Mouse (Mus musculus): ENCODE measurements around the gene Aspscr1. TPM values are rescaled to one million over a fixed set of nuclear protein-coding genes. Genes with fewer than 3 reads are reported as not detected.
A peak's percentile ranks its signal among the peaks of the same experiment; 100 is the strongest.

Gene Aspscr1
- polyA plus RNA-seq, 1 experiment from 2014 or later: 144 TPM

- H3K4me1 ChIP-seq (ENCODE audit: control insufficient read depth, insufficient read depth, low read length): peaks cover 8% of the 10 kb centered on the region
- no peaks in the 10 kb centered on the region for H3K36me3 ChIP-seq (ENCODE audit: control insufficient read depth, insufficient read depth, low read length)
- 66% methylated on average over 9 of the region's 9 CpGs for WGBS
- no peak overlapping the region for H3K4me2 ChIP-seq (ENCODE audit: low read length)
- H3K27ac ChIP-seq (ENCODE audit: low read length): no peak overlapping the region
- H3K4me3 ChIP-seq (ENCODE audit: low read depth, low read length): no peak overlapping the region
- no peaks in the 10 kb centered on the region; the same call in 1 of the 2 replicates for H3K27me3 ChIP-seq (ENCODE audit: control insufficient read depth, insufficient read depth, low read depth, low read length)
- no peak overlapping the region for H3K9ac ChIP-seq (ENCODE audit: low read depth, low read length)
- ATAC-seq: no peak
- H3K9me3 ChIP-seq (replicated peaks; ENCODE audit: control insufficient read depth, low read length, poor library complexity, severe bottlenecking): no peaks in the 10 kb centered on the region
Observed at GRCm38 (mm10) chr11:120641255-120641654, 31.5 kb upstream of the Aspscr1 start.

GRCm38 (mm10) chr11:120641869-120642268, 30.9 kb upstream of the Aspscr1 start:
- Histone ChIP-seq H3K9me3 (replicated peaks; ENCODE audit: control insufficient read depth, low read length, poor library complexity, severe bottlenecking) (no peaks in the 10 kb centered on the region), H3K36me3 (ENCODE audit: control insufficient read depth, insufficient read depth, low read length) (no peaks in the 10 kb centered on the region), H3K4me1 (ENCODE audit: control insufficient read depth, insufficient read depth, low read length) (peaks cover 8% of the 10 kb centered on the region), H3K27ac (ENCODE audit: low read length) (no peak overlapping the region), H3K9ac (ENCODE audit: low read depth, low read length) (0 out of 2 replicates have a peak overlapping the region, but pooled peaks have one; percentile 14), H3K4me2 (ENCODE audit: low read length) (no peak overlapping the region), H3K4me3 (ENCODE audit: low read depth, low read length) (no peak overlapping the region), H3K27me3 (ENCODE audit: control insufficient read depth, insufficient read depth, low read depth, low read length) (no peaks in the 10 kb centered on the region; the same call in 1 of the 2 replicates)
- WGBS: 92% methylated on average over 8 of the region's 8 CpGs
- no peak for ATAC-seq

DNA sequence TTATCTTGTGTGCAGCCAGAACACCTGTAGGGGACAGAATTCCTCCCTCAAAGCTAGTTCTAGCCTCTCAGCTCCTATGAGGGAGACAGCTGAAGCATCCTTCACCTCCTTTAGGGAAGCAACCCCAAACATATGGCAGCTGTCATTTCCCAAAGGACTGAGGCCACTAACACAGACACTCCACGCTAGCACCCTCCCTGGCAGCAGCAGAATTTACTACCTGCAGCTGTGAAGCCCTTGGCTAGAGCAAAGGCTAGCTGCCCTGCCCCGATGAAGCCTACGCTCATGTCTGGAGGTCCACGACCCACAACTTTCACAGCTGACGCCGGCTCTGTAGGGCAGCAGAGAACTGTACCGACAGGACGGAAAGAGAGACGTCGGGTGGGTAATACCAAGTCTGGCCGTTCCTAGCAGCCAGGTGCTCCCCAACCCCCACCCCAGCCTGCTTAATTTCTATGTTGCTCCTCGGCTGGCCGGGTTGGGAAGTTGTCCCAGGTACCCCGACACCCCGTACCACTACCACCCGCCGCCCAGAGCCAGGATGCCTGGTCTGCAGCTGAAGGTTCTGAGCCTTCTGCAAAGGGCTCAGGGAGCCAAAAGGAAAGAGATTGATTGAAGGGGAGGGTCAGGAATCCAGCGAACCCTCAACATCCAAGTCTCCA, 29.7 kb upstream of the Aspscr1 start:
- Histone ChIP-seq H3K36me3 (ENCODE audit: control insufficient read depth, insufficient read depth, low read length) (no peaks in the 10 kb centered on the region), H3K27me3 (ENCODE audit: control insufficient read depth, insufficient read depth, low read depth, low read length) (no peaks in the 10 kb centered on the region; the same call in 1 of the 2 replicates), H3K4me3 (ENCODE audit: low read depth, low read length) (peak overlapping the region; percentile 52), H3K9ac (ENCODE audit: low read depth, low read length) (peak overlapping the region; percentile 75), H3K4me2 (ENCODE audit: low read length) (peak overlapping the region; percentile 85), H3K4me1 (ENCODE audit: control insufficient read depth, insufficient read depth, low read length) (peaks cover 8% of the 10 kb centered on the region), H3K9me3 (replicated peaks; ENCODE audit: control insufficient read depth, low read length, poor library complexity, severe bottlenecking) (no peaks in the 10 kb centered on the region), H3K27ac (ENCODE audit: low read length) (peak overlapping the region; percentile 45; the same call in 1 of the 2 replicates)
- peak; percentile 65 for ATAC-seq
- WGBS: 3% methylated on average over 18 of the region's 18 CpGs

DNA sequence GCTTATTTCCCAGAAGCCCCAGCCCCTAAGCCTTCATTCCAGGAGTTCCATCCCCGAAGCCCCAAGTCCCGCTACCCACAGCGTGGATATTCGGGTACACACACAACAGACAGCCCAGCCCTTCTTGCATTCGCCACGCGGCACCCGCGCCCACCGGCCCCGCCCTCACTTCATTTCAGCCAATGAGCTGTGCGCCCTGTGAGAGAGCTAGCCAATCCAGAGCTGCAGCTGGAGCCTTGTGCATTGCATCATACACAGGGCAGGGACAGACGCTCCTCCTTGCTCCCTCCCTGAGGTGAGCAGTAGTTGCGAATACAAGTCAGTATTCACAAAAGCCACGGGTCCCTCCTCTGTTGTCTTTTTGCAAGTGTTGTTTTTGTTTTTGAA, 29.2 kb upstream of the Aspscr1 start, which contains the start of gene Pycr1:
TSS of gene Pycr1 (minus strand) at position 169 of the 387 bp plus-strand sequence.
- Histone ChIP-seq H3K9ac (ENCODE audit: low read depth, low read length) (peak within 1 kb of the TSS; percentile 75), H3K27me3 (ENCODE audit: control insufficient read depth, insufficient read depth, low read depth, low read length) (no peaks in the 10 kb centered on the region; the same call in 1 of the 2 replicates), H3K4me1 (ENCODE audit: control insufficient read depth, insufficient read depth, low read length) (peaks cover 10% of the 10 kb centered on the region), H3K36me3 (ENCODE audit: control insufficient read depth, insufficient read depth, low read length) (no peaks in the 10 kb centered on the region), H3K4me3 (ENCODE audit: low read depth, low read length) (peak within 1 kb of the TSS; percentile 52), H3K4me2 (ENCODE audit: low read length) (peak within 1 kb of the TSS; percentile 85), H3K27ac (ENCODE audit: low read length) (peak within 1 kb of the TSS; percentile 45; the same call in 1 of the 2 replicates), H3K9me3 (replicated peaks; ENCODE audit: control insufficient read depth, low read length, poor library complexity, severe bottlenecking) (no peaks in the 10 kb centered on the region)
- under 1% methylated on average over 15 of the region's 15 CpGs for WGBS
- peak; percentile 99 for ATAC-seq

DNA sequence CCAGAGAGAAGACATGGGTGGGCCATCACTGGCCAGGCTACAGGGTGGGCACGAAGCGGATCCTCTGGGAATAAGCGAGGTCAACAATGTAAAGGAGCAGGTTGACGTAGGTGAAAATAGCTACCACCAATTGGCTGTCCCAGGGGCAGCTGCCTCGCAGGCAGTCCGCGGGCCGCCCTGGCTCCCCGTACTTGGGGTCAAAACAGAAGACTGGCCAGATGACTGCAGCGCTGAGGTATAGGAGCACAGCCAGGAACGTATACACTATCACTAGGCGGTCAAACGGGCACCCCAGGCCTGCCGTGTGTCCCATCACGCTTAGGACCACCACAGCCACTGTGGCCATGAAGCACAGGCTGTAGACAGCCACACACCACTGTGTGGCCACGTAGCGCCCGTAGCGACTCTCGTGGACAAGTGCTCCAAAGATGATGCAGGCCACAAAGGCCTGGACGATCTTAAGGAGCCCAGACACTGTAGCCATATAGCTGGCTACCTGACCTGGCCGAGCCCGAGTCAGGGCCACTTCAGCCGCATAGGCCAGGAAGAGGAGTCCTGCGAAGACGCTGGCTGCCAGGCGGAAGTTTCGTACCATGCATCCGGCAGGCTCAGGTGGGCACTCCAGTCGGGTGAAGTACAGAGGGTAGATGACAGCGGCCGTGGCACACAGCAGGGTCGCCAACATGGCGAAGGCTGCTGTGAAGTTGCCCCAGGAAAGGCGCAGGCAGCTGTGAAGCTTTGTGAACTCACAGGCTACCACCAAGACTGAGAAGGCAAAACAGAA, 25.5 kb upstream of the Aspscr1 start:
- Histone ChIP-seq H3K9me3 (replicated peaks; ENCODE audit: control insufficient read depth, low read length, poor library complexity, severe bottlenecking) (no peaks in the 10 kb centered on the region), H3K27me3 (ENCODE audit: control insufficient read depth, insufficient read depth, low read depth, low read length) (no peaks in the 10 kb centered on the region; the same call in 1 of the 2 replicates), H3K4me3 (ENCODE audit: low read depth, low read length) (no peak overlapping the region), H3K36me3 (ENCODE audit: control insufficient read depth, insufficient read depth, low read length) (no peaks in the 10 kb centered on the region), H3K27ac (ENCODE audit: low read length) (no peak overlapping the region), H3K4me2 (ENCODE audit: low read length) (peak overlapping the region; percentile 50; the same call in 1 of the 2 replicates), H3K9ac (ENCODE audit: low read depth, low read length) (no peak overlapping the region), H3K4me1 (ENCODE audit: control insufficient read depth, insufficient read depth, low read length) (peaks cover 10% of the 10 kb centered on the region)
- no peak for ATAC-seq
- WGBS: 81% methylated on average over 35 of the region's 35 CpGs

DNA sequence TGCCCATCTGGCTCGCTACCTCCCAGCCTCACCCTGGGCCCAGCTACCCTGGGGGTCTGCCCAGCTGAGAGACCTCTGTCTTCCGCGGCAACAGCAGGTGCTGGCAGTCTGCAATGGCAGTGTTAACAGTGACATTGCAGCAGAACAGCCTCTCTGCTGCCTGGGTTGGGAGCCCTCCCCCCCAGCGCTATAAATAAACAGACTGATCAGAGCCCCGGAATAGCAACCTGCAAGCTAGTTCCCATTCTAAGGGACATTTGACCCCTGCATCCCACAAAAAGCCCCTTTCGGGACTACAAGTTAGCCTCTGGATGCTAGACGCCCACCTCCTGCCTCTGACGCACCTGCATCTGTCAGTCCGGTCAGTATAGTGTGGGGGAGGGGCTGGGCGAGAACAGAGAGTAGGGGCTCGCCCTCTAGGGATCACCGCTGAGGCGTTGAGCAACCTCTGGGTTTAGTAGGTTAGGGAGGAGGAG, 24.7 kb upstream of the Aspscr1 start, which contains the start of gene Myadml2:
TSS of gene Myadml2 (minus strand) at position 158 of the 476 bp plus-strand sequence.
- WGBS: 5% methylated on average over 13 of the region's 13 CpGs
- no peaks in the 10 kb centered on the region; the same call in 1 of the 2 replicates for H3K27me3 ChIP-seq (ENCODE audit: control insufficient read depth, insufficient read depth, low read depth, low read length)
- no peak for ATAC-seq
- H3K4me3 ChIP-seq (ENCODE audit: low read depth, low read length): peak within 1 kb of the TSS; percentile 24
- peak within 1 kb of the TSS; percentile 13 for H3K9ac ChIP-seq (ENCODE audit: low read depth, low read length)
- H3K9me3 ChIP-seq (replicated peaks; ENCODE audit: control insufficient read depth, low read length, poor library complexity, severe bottlenecking): no peaks in the 10 kb centered on the region
- H3K36me3 ChIP-seq (ENCODE audit: control insufficient read depth, insufficient read depth, low read length): no peaks in the 10 kb centered on the region
- H3K4me1 ChIP-seq (ENCODE audit: control insufficient read depth, insufficient read depth, low read length): peaks cover 5% of the 10 kb centered on the region; the same call in 1 of the 2 replicates
- no peak within 1 kb of the TSS for H3K27ac ChIP-seq (ENCODE audit: low read length)
- peak within 1 kb of the TSS; percentile 50 for H3K4me2 ChIP-seq (ENCODE audit: low read length)

DNA sequence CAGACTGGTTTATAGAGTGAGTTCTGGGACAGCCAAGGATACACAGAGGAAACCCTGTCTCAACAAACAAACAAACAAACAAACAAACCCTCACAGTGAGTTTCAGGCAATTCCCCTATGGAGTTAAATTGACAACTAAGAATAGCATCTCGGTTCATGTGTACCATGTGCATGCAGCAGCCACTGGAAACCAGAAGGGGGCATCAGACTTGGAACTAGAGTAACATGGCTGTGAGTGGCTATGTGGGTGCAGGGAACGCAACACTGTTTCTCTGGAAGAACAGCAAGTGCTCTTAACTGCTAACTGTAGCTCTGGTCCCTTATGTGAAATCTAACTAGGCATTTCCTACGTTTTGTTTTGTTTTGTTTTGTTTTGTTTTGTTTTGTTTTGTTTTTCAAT, 20.9 kb upstream of the Aspscr1 start:
- Histone ChIP-seq H3K4me1 (ENCODE audit: control insufficient read depth, insufficient read depth, low read length) (0 out of 2 replicates have a peak, but pooled peaks cover 2% of the 10 kb centered on the region), H3K4me3 (ENCODE audit: low read depth, low read length) (no peak overlapping the region), H3K27me3 (ENCODE audit: control insufficient read depth, insufficient read depth, low read depth, low read length) (peaks cover 4% of the 10 kb centered on the region; the same call in 1 of the 2 replicates), H3K27ac (ENCODE audit: low read length) (no peak overlapping the region), H3K9ac (ENCODE audit: low read depth, low read length) (no peak overlapping the region), H3K4me2 (ENCODE audit: low read length) (no peak overlapping the region), H3K9me3 (replicated peaks; ENCODE audit: control insufficient read depth, low read length, poor library complexity, severe bottlenecking) (no peaks in the 10 kb centered on the region), H3K36me3 (ENCODE audit: control insufficient read depth, insufficient read depth, low read length) (no peaks in the 10 kb centered on the region)
- no peak for ATAC-seq
- WGBS: 70% methylated on average over 3 of the region's 3 CpGs

- Histone ChIP-seq H3K9me3 (replicated peaks; ENCODE audit: control insufficient read depth, low read length, poor library complexity, severe bottlenecking) (no peaks in the 10 kb centered on the region), H3K36me3 (ENCODE audit: control insufficient read depth, insufficient read depth, low read length) (no peaks in the 10 kb centered on the region), H3K27ac (ENCODE audit: low read length) (no peak overlapping the region), H3K9ac (ENCODE audit: low read depth, low read length) (no peak overlapping the region), H3K4me1 (ENCODE audit: control insufficient read depth, insufficient read depth, low read length) (no peaks in the 10 kb centered on the region; the same call in 1 of the 2 replicates), H3K27me3 (ENCODE audit: control insufficient read depth, insufficient read depth, low read depth, low read length) (peaks cover 33% of the 10 kb centered on the region), H3K4me2 (ENCODE audit: low read length) (no peak overlapping the region), H3K4me3 (ENCODE audit: low read depth, low read length) (no peak overlapping the region)
- 88% methylated on average over 3 of the region's 3 CpGs for WGBS
- ATAC-seq: no peak
Observed at GRCm38 (mm10) chr11:120654741-120655140, 18.0 kb upstream of the Aspscr1 start.

Data from midbrain, embryonic 16.5 days (tissue).